Mouse (Mus musculus): Measurements from ENCODE around the gene Znrf1. TPM values are rescaled to one million over a fixed set of nuclear protein-coding genes. Genes with fewer than 3 reads are reported as not detected.

The Znrf1 gene
- 100 to 1,000 TPM; 157 to 217 TPM for polyA plus RNA-seq (2017; shearing (Covaris generic))

GRCm38 (mm10) chr8:111536031-111536977, at the start of gene Znrf1:
Gene Znrf1 (plus strand): TSS chr8:111536097.

DNA sequence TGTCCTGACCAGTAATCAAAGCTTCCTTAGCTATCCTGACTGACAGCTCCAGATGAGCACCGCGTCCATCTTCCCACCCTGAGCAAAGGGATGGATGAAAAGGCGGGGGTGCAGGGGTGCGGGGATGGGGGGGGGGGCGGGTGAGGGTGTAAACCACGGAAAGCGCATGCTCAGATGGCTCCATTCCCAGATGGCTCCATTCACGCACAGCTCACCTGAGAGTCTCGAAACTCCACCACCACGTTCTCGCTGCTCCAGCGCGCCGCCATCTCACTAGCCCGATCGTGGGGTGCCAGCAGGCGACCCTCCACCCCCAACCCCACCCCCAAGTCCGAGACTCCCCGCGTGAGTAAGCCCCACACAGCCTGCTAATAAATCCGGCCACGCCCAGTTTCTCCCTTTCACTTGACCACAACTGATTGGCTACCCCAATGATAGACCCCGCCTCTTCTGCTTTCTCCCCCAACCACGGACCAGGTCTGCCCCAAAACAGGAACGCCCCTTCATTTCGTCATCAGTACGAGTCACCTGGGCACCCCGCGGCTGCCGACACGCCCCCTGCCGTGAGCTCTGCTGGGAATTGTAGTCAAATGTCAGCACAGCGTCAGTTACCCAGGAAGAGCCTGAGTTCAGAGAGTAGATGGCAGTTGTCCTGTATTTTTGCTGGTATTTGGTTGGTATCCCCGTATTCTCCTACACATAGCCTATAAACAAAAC, 14.0 kb upstream of the Znrf1 start, which contains the start of gene Wdr59:
Wdr59 (minus strand) TSS at position 380 of the 717 bp plus-strand sequence.

DNA sequence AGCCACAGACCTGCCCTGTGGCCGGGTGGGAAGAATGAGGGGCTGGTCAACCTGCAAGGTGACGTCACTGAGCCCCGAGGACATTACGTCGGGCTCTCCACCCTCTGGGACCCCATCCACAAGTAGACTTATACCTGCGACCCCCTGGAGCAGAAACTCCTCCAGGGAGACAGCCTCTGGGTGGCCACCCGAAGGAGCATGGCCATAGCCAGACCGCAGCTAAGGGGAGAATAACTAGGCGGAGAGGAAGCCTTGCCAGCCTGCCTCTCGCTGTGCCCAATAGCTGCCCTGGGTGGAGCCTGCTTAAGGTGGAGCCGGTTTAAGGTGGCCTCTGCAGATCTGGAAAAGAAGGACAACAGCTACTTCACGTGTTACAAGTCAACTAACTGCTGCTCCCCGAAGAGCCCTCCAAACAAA, 94.2 kb downstream of the Znrf1 start, which contains the start of gene Ldhd:
Ldhd (minus strand) TSS at position 270 of the 417 bp plus-strand sequence.

GRCm38 (mm10) chr8:111643264-111644141, 107.6 kb downstream of the Znrf1 start, which contains the start of gene Zfp1:
Gene Zfp1 (plus strand): TSS chr8:111643401.

Other genes starting within 250 kb of the Znrf1 start
- gene Rfwd3, start 235.9 kb upstream of the Znrf1 start, polyA plus RNA-seq (2017; shearing (Covaris generic)) = 10 to 100 TPM; 28.9 to 41.0 TPM
- gene Mlkl, start 197.9 kb upstream of the Znrf1 start, polyA plus RNA-seq (2017; shearing (Covaris generic)) = 1 to 10 TPM; 3.3 to 4.8 TPM
- gene Fa2h, start 142.3 kb upstream of the Znrf1 start, polyA plus RNA-seq (2017; shearing (Covaris generic)) = under 1 TPM in 1 of 2 experiments, not detected in 1; 0.21 TPM
- 1 to 10 TPM; 7.5 to 9.7 TPM for gene Wdr59, start 14.0 kb upstream of the Znrf1 start, polyA plus RNA-seq (2017; shearing (Covaris generic))
- gene Ldhd, start 94.3 kb downstream of the Znrf1 start, polyA plus RNA-seq (2017; shearing (Covaris generic)) = 1 to 10 TPM; 1.0 to 1.6 TPM
- 10 to 100 TPM; 35.9 to 71.2 TPM for gene Zfp1, start 107.3 kb downstream of the Znrf1 start, polyA plus RNA-seq (2017; shearing (Covaris generic))
- not detected for gene Ctrb1, start 154.9 kb downstream of the Znrf1 start, polyA plus RNA-seq (2017; shearing (Covaris generic))
- gene Bcar1, start 207.7 kb downstream of the Znrf1 start, polyA plus RNA-seq (2017; shearing (Covaris generic)) = 1 to 10 TPM in 1 of 2 experiments, under 1 TPM in 1; 0.17 to 3.0 TPM

Measured in activated CD4-positive, CD25-positive, alpha-beta regulatory T cell (primary cell).